Mouse (Mus musculus): ENCODE measurements at regions not wholly inside any gene's neighbourhood (a gene's known extent, or its start where the extent isn't known, plus 50 kb on each side); places are given as distances from the start of the nearest gene placed in this dataset.

DNA sequence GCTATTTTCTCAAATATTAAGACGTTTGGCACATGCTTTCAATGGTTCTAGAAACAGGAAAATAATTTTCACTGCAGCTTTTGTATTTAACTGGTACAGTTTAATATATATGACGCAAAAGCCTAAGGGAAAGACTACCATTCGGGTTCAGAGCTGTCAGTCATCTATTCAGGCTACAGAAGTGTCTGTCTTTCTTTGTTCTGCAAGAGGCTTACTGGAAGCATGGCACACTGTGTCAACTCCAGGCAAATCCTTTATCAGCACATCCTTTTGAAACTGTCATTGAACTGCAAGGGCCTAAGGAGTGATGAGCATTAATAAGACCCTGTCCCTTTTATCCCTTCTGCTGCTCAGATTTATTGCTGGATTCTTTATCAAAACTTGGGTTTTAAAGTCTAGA, 303.8 kb upstream of the Gm5152 start:
- DNase-seq (ENCODE audit: low read depth), result peak; percentile 55

DNA sequence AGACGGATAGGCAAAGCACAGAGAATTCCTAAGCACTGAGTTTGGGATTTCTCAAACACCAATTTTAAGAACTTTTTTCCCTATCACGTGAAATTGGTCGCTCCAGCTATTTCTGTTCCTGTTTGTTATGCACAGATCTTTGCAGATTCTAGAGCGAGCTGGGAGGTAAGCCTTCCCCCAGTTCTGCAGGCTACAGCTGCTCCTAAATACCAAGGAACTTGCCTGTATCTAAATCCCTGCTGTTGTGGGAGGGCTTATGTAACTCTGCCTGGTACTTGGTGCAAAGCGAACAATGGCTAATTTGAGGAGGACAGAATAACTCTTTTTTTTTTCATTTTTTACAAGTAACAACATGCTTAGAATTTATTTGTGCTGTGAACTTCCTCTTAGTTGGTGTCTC, 316.0 kb upstream of the Gm5152 start:
- peak; percentile 9 for DNase-seq (ENCODE audit: low read depth)
- TF ChIP-seq CTCF (IDR thresholded peaks at IDR 0.05; ENCODE audit: borderline replicate concordance, extremely low read depth, insufficient read depth, insufficient read length) (no peak), POLR2A (IDR thresholded peaks at IDR 0.05; ENCODE audit: borderline replicate concordance, extremely low read depth, insufficient read depth, insufficient read length, poor library complexity, severe bottlenecking) (no peak)

DNA sequence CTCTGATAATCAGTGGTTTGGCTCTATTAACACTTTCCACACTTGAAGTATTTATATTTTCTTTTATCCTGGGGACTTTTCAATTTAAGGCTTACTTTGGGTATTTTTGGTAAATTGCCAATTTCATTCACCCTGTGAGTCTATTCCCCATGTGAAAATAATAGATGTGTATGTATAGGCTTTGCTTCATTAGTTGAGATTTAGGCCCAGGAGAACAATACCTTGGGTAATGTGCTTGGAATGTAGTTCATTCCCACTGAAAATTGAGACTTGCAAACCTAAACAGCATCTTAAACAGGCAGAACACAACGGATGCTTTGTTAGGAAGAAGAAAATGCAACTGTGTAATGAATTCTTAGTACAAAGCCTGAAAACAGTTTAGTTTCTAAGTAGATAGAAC, 346.1 kb upstream of the Gm5152 start:
- peak; percentile 90 for DNase-seq (ENCODE audit: low read depth)
- no peak for TF ChIP-seq CTCF (IDR thresholded peaks at IDR 0.05; ENCODE audit: borderline replicate concordance, extremely low read depth, insufficient read depth, insufficient read length)
- no peak for TF ChIP-seq POLR2A (IDR thresholded peaks at IDR 0.05; ENCODE audit: borderline replicate concordance, extremely low read depth, insufficient read depth, insufficient read length, poor library complexity, severe bottlenecking)

DNA sequence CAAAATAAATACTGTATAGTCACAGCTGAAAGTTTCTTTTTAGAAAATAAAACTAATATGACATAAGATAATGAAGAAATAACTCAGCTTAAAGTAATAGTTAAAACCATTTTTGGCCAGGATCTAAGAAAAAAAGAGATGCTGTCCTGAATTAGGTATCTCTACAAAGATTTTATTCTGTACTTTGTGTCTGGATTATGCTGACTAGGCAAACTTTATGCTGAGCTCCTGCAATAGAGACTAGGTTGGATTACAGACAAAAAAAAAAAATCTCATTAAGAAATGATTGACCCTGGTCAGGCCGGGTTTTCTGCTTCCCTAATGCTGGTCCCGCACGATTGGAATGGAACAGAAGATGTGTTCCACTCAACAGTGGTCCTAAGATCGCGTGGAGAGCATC, 346.8 kb upstream of the Gm8871 start:
- TF ChIP-seq CTCF (IDR thresholded peaks at IDR 0.05; ENCODE audit: borderline replicate concordance, extremely low read depth, insufficient read depth, insufficient read length) (no peak), POLR2A (IDR thresholded peaks at IDR 0.05; ENCODE audit: borderline replicate concordance, extremely low read depth, insufficient read depth, insufficient read length, poor library complexity, severe bottlenecking) (no peak)
- DNase-seq (ENCODE audit: low read depth), result no peak

DNA sequence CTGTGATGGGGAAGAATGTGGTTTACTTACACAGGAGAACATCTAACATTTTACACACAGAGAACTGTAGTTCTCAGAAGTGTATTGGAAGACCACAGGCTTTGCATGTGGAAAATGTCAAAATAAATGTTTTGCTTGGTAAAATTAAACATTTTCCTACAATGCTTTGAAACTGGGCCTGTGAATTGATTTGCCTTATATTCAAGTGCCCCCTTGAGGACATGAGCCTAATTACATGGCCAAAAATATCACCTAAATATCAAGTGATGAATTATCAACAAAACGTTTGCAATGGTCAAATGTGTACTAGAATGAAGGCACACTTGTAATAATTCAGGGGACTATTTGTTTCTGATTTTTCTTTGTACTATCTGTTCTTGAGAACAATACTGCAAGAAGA, 314.4 kb upstream of the Gm8871 start:
- peak; percentile 71 for DNase-seq (ENCODE audit: low read depth)
- TF ChIP-seq POLR2A (IDR thresholded peaks at IDR 0.05; ENCODE audit: borderline replicate concordance, extremely low read depth, insufficient read depth, insufficient read length, poor library complexity, severe bottlenecking) (no peak), CTCF (IDR thresholded peaks at IDR 0.05; ENCODE audit: borderline replicate concordance, extremely low read depth, insufficient read depth, insufficient read length) (peak; percentile 16; the same call in 1 of the 2 replicates)

DNA sequence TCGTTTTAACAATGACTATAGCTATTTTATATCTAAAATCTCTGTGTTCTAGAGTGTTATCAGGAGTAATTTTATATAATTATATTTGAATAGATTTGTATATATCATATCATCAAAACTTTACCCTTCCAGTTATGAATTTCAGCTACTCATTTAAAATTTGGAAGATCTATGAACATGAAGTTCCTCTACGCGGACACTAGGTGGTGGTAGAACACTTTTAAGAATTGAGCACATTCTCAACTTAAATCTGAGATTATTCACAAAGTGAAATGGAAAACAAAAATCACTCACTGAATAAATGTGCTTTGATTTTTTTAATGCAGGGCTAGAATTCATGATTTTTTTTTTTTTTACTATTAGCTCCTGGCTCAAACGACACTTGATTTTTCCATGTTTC, 299.5 kb upstream of the Gm8871 start:
- DNase-seq (ENCODE audit: low read depth), result peak; percentile 80
- TF ChIP-seq POLR2A (IDR thresholded peaks at IDR 0.05; ENCODE audit: borderline replicate concordance, extremely low read depth, insufficient read depth, insufficient read length, poor library complexity, severe bottlenecking), result no peak
- no peak for TF ChIP-seq CTCF (IDR thresholded peaks at IDR 0.05; ENCODE audit: borderline replicate concordance, extremely low read depth, insufficient read depth, insufficient read length)

DNA sequence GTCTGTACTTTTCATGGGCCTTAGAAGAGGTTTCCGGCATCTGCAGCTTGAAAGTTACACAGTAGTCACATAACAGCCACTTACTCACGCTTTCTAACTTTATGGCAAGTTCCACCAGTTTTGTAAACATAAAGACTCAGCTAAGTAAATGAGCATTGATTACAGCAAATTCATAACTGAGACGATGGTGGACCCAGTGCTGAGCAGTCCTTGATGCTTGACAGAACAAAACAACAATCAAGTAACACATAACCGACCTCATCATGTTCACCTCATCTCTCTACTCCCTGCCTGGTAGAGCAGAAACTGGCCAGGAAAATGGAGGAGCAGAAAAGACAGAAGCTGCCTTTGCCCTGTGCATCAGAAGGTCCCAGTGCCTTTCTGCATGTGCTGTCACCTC, 284.3 kb upstream of the Gm8871 start:
- no peak for TF ChIP-seq CTCF (IDR thresholded peaks at IDR 0.05; ENCODE audit: borderline replicate concordance, extremely low read depth, insufficient read depth, insufficient read length)
- TF ChIP-seq POLR2A (IDR thresholded peaks at IDR 0.05; ENCODE audit: borderline replicate concordance, extremely low read depth, insufficient read depth, insufficient read length, poor library complexity, severe bottlenecking), result no peak
- DNase-seq (ENCODE audit: low read depth), result no peak

DNA sequence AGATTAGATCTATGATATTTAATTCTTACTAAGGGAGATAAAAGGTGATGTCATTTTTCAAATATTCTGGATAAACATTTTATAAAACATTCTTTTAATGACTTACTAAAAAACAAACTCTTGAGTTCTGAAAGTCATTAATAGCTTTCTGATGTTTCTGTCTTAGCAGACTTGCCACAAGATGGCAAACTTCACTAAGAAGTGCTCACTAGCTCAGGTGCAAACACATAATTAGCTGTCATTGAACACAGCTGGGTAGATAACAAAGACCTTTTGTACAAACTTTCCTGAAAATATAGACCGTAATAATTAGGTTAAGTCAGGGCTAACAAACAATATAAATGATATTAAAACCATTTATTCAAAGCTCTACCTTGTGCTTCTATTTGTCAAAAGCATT, 273.4 kb upstream of the Gm8871 start:
- peak; percentile 63 for DNase-seq (ENCODE audit: low read depth)
- TF ChIP-seq POLR2A (IDR thresholded peaks at IDR 0.05; ENCODE audit: borderline replicate concordance, extremely low read depth, insufficient read depth, insufficient read length, poor library complexity, severe bottlenecking) (no peak), CTCF (IDR thresholded peaks at IDR 0.05; ENCODE audit: borderline replicate concordance, extremely low read depth, insufficient read depth, insufficient read length) (peak; percentile 16; the same call in 1 of the 2 replicates)

DNA sequence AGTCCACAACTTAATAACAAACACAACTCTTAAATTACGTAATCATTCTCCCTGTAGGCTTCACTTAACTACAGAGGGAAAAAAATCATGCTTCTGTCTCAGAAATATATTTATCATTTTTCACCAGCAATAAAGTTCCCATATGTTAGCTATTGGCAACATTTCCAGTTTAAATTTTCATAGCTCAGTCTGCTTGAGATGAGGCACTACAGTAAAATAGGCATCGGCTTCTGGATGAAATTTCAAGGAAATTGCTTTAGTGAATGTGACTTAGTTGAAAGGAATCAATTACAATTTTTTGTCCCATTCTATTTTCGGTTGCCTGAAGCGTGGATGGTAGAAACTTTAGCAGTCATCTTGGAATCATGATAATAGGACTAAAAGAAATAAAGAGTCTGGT, 262.1 kb upstream of the Gm8871 start:
- DNase-seq (ENCODE audit: low read depth), result peak; percentile 20
- TF ChIP-seq CTCF (IDR thresholded peaks at IDR 0.05; ENCODE audit: borderline replicate concordance, extremely low read depth, insufficient read depth, insufficient read length), result no peak
- no peak for TF ChIP-seq POLR2A (IDR thresholded peaks at IDR 0.05; ENCODE audit: borderline replicate concordance, extremely low read depth, insufficient read depth, insufficient read length, poor library complexity, severe bottlenecking)

DNA sequence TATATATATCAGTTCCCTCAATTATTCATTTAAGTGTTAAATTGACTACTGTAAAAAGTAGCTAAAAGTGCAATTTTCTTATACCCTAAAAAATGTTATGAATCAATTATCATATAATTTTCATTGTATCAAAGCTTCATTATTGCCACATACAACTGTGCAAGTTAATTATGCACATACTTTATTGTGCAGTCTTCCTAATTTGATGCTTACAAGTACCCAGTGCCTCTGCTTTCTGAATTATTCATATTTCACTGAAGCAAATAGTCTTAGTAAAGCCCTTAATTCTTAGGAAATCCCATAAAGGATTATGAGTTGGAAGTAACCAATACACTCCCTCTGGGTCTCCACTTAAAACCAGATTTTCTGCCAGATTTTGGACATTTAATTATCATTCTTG, 220.5 kb upstream of the Gm8871 start:
- DNase-seq (ENCODE audit: low read depth), result peak; percentile 21
- TF ChIP-seq POLR2A (IDR thresholded peaks at IDR 0.05; ENCODE audit: borderline replicate concordance, extremely low read depth, insufficient read depth, insufficient read length, poor library complexity, severe bottlenecking), result no peak
- TF ChIP-seq CTCF (IDR thresholded peaks at IDR 0.05; ENCODE audit: borderline replicate concordance, extremely low read depth, insufficient read depth, insufficient read length), result no peak

DNA sequence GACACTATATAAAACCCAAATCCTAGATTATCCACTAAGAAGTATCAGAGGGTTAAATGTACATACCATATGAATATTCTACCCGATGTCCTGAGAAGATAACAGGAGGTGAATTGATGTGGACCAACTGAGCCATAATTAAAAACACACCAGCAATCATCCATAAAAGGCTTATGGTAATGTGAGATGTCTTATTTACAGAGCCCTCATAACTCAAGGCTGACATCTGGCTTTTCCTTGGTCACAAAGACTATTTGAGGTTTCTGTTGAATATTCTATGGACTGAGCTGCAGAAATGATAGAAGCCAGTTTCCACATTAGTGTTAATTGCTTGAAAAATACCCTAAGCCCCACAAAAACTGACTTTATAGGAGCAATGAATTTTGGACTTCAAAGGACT, 198.1 kb upstream of the Gm8871 start:
- peak; percentile 9 for DNase-seq (ENCODE audit: low read depth)
- TF ChIP-seq POLR2A (IDR thresholded peaks at IDR 0.05; ENCODE audit: borderline replicate concordance, extremely low read depth, insufficient read depth, insufficient read length, poor library complexity, severe bottlenecking) (no peak), CTCF (IDR thresholded peaks at IDR 0.05; ENCODE audit: borderline replicate concordance, extremely low read depth, insufficient read depth, insufficient read length) (no peak)

DNA sequence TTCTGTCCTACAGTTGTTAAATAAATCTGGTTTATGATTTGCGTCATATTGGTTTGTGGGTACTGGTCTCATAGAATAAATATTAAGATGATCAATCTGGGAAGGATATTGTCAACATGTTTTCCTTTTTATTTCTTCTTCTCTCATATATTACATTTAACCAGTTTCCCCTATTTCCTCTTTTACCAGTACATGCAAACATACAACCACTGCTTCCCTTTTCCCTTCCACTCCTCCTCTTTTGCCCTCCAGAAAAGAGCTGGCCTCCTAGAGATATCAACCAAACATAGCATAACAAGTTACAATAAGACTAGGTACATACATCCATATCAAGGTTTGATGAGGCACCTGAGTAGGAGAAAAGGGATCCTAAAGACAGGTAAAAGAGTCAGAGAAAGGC, 180.1 kb upstream of the Gm8871 start:
- DNase-seq (ENCODE audit: low read depth), result no peak
- TF ChIP-seq POLR2A (IDR thresholded peaks at IDR 0.05; ENCODE audit: borderline replicate concordance, extremely low read depth, insufficient read depth, insufficient read length, poor library complexity, severe bottlenecking) (no peak), CTCF (IDR thresholded peaks at IDR 0.05; ENCODE audit: borderline replicate concordance, extremely low read depth, insufficient read depth, insufficient read length) (no peak)

All from brain, embryonic 14.5 days (tissue).